Mouse (Mus musculus): ENCODE data around the gene Olfr1371.

The Olfr1371 gene

GRCm38 (mm10) chr11:52213887-52214286, at the start of gene Olfr1371:
Gene Olfr1371, minus strand, starts transcription at chr11:52213987.
- DNase-seq (ENCODE audit: low spot score in 2 of 2), result no peak

GRCm38 (mm10) chr11:52262338-52262737, 48.6 kb upstream of the Olfr1371 start:
- DNase-seq (ENCODE audit: low spot score in 2 of 2), result no peak

GRCm38 (mm10) chr11:52261937-52262336, 48.1 kb upstream of the Olfr1371 start:
- peak; percentile 54 to 79 for DNase-seq (ENCODE audit: low spot score in 2 of 2)

- no peak for DNase-seq (ENCODE audit: low spot score in 2 of 2)
Measured at GRCm38 (mm10) chr11:52260878-52261277, 47.1 kb upstream of the Olfr1371 start.

- no peak for DNase-seq (ENCODE audit: low spot score in 2 of 2)
Measured at GRCm38 (mm10) chr11:52258711-52259110, 44.9 kb upstream of the Olfr1371 start.

- no peak for DNase-seq (ENCODE audit: low spot score in 2 of 2)
Measured at GRCm38 (mm10) chr11:52257376-52257775, 43.6 kb upstream of the Olfr1371 start.

GRCm38 (mm10) chr11:52255077-52255476, 41.3 kb upstream of the Olfr1371 start:
- DNase-seq (ENCODE audit: low spot score in 2 of 2), result no peak

- DNase-seq (ENCODE audit: low spot score in 2 of 2), result peak; percentile 65 to 68
Measured at GRCm38 (mm10) chr11:52253674-52254375, 40.0 kb upstream of the Olfr1371 start.

- no peak for DNase-seq (ENCODE audit: low spot score in 2 of 2)
Measured at GRCm38 (mm10) chr11:52252692-52253091, 38.9 kb upstream of the Olfr1371 start.

GRCm38 (mm10) chr11:52251770-52252169, 38.0 kb upstream of the Olfr1371 start:
- DNase-seq (ENCODE audit: low spot score in 2 of 2), result no peak

- no peak for DNase-seq (ENCODE audit: low spot score in 2 of 2)
Measured at GRCm38 (mm10) chr11:52249452-52249851, 35.7 kb upstream of the Olfr1371 start.

GRCm38 (mm10) chr11:52240898-52241542, 27.2 kb upstream of the Olfr1371 start:
- no peak for DNase-seq (ENCODE audit: low spot score in 2 of 2)

GRCm38 (mm10) chr11:52234509-52234908, 20.7 kb upstream of the Olfr1371 start:
- no peak for DNase-seq (ENCODE audit: low spot score in 2 of 2)

- no peak for DNase-seq (ENCODE audit: low spot score in 2 of 2)
Measured at GRCm38 (mm10) chr11:52233906-52234305, 20.1 kb upstream of the Olfr1371 start.

GRCm38 (mm10) chr11:52233043-52233653, 19.4 kb upstream of the Olfr1371 start:
- no peak for DNase-seq (ENCODE audit: low spot score in 2 of 2)

- peak; percentile 91 to 95 for DNase-seq (ENCODE audit: low spot score in 2 of 2)
Measured at GRCm38 (mm10) chr11:52231606-52232541, 18.1 kb upstream of the Olfr1371 start, which contains the start of gene Skp1a. Gene Skp1a, plus strand, starts transcription at chr11:52231995.

GRCm38 (mm10) chr11:52230694-52231093, 16.9 kb upstream of the Olfr1371 start:
- DNase-seq (ENCODE audit: low spot score in 2 of 2), result no peak

GRCm38 (mm10) chr11:52228722-52229448, 15.1 kb upstream of the Olfr1371 start:
- no peak for DNase-seq (ENCODE audit: low spot score in 2 of 2)

- DNase-seq (ENCODE audit: low spot score in 2 of 2), result no peak
Measured at GRCm38 (mm10) chr11:52227466-52228226, 13.9 kb upstream of the Olfr1371 start.

GRCm38 (mm10) chr11:52227053-52227452, 13.3 kb upstream of the Olfr1371 start:
- no peak for DNase-seq (ENCODE audit: low spot score in 2 of 2)
